Mouse (Mus musculus) telencephalon, adult 2 months (tissue): ENCODE data around the gene Shank1.
A peak's percentile ranks its signal among the peaks of the same experiment; 100 is the strongest.
"Not testable (repeated sequence)": the region's sequence is repeated elsewhere in the genome, so short reads cannot be mapped to it uniquely, and the experiment has no call there.

Experiments used
- DNase-seq: peaks from one replicate; pipeline ENCODE4 v3.0.0-alpha.2; 2011; ENCODE audit warnings: low read depth, low spot score

Gene Shank1

DNA sequence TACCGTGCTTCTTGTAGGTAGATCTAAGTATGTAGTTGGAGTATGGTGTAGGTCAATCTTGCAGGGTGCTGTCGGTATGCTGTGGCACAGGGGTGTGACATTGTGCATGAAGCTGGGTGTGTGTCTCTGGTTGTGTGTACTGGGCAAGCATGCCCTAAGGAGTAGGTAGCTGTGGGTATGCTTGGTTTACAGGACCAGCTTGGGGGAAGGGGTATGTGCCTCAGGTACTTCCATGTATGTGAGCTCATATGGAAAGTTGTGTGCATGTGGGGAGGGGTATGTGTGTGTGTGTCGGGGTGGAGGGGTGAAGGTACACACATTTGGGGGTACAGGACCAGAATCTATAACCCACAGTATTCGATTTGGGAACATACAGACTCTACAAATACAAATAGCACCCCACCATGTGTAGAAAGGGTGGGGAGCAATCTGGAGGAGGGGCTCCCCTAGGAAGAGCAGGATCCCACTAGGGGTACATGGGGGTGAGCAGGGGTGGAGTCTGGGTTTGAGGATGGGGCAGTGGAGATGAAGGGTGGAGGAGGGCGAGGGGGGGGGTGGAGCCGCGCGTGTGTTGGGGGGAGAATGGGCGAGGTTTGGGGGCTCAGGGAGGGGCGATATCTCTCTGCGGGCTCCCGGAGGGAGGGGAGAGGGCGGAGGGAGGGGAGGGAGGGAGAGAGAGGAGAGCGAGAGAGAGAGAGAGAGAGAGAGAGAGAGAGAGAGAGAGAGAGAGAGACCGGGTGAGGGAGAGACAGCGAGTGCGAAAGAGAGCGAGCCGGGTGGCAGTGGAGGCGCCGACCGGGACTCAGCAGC lies at the start of gene Shank1:
Shank1 (plus strand) TSS at position 779 of the 810 bp plus-strand sequence.
- no peak for DNase-seq

DNA sequence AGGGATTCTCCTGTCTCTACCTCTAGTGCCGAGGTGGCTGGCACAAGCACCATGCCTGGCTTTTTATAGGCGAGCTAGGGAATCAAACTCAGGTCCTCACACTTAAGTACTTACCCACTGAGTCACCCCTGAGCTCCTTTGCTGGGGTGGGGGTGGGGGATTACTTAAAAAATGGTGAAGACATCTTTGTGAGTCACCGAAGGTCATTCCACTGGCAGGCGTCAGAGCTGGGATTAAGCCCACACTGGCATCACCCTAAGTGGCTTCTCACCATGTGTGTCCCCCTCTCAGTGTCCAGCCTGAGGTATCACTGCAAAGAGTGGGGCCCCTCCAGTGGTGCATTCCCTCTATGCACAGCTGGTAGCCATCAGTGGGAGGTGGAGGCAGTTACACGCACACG lies 49.6 kb upstream of the Shank1 start:
- no peak for DNase-seq

DNA sequence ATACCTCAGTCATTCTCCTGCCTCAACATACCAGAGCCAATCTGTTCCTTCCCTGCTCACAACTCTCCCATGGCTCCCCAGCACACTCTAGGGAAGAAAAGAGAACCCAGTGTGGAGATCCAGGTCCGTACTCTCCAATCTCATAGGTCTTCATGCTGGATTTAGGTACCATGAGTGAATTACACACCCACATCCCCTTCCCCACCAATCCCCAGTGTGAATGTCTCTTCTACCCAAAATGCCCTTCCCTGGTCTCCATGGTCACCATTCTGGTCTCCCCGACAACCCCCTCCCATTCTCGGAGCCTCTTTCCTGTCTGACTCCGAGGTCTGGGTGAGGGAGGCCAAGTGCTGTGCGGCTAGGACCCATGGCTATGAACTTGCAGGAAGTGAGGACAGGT lies 48.9 kb upstream of the Shank1 start, which contains the start of gene Gm15517:
Gm15517 (plus strand) TSS at position 301 of the 400 bp plus-strand sequence.
- no peak for DNase-seq

DNA sequence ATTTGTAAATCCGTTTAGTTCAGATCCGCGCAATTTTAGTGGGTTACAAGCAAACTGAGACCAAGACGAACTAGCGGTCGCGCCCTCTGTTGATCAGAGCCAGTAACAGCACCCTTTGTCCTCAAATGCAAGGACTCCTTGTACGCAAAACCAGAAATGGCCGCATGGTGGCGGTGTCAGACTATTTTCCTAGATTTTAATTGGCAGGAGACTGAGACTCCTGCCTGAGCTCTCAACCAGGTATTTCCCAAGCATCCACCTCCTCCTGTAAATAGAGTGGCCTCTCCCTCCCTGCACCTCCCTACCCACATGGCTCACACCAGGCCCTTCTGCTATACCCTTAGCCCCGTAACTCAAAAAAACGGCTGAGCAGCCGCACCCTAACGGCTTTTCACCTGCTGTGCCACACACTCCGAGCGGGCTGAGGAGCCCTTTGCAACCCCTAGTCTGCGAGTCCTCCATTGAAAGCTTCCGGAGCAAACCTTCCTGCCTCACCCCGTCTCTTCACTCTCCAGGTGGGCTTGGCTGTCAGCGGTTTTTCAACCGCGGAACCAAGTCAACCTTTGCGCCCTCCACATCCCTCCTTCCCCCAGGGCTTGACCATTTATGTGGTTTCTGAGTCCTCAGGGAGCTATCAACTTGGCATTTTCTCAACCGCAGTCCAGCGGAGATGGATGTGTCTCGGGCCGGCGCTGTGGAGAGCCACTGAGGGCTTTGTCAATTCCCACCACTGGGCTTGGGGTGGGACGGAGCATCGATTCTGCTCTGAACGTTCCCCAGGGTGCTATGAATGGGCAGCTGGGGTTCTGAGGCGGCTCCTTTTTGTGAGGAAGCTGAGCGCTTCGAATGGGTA lies 47.0 kb upstream of the Shank1 start:
- peak; percentile 86 for DNase-seq

DNA sequence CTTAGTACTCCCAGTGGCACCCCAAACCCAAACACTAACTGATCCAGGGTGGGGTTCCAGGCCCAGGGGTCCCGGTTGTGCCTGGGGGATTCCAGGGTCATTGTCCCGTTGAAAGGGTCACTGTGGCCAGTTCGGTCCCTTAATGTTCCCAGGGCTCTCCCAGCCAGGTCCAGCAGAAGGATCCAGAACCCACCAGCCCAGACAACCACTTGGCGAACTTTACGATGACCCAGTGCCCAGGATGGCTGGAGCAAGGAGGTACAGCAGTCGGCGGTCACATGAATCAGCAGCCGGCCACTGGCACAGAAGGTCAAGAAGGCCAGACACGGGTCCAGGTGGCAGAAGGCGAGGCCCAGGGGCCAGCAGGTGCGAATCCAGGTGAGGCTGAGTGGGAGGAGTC lies 41.9 kb upstream of the Shank1 start:
- DNase-seq = no peak

DNA sequence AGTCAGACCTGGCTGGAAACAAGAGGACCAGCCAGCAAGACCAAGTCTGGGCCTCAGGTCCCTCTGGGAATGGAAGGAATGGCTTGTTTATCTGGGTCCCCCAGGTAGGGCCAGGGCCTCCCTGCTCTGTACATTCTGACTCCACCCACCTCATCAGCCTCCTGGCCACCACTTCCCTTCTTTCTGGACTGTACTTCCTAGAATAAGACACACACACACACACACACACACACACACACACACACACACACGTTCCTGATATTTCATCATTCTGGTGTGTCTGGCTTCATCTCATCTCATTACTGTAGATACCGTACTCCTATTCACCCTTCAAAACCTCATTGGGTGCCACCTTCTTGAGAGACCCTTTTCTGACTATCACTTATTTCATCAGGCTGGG lies 40.7 kb upstream of the Shank1 start:
- DNase-seq = no peak

DNA sequence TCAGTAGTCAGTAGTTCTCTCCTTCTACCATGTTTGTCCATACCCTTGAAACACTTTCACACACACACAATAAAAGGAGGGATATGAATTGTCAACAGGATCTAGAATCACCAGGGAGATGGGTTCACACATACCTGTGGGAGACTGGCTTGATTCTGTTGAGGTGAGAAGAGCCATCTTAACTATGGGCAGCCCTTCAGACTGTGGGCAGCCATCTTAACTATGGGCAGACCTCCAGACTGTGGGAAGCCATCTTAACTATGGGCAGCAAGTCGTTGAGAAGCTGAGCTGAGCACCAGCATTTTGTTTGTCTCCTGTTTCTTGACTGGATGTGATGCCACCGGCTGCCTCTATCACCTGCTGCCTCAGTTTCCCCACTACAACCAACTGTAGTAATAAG lies 38.7 kb upstream of the Shank1 start:
- DNase-seq = no peak

DNA sequence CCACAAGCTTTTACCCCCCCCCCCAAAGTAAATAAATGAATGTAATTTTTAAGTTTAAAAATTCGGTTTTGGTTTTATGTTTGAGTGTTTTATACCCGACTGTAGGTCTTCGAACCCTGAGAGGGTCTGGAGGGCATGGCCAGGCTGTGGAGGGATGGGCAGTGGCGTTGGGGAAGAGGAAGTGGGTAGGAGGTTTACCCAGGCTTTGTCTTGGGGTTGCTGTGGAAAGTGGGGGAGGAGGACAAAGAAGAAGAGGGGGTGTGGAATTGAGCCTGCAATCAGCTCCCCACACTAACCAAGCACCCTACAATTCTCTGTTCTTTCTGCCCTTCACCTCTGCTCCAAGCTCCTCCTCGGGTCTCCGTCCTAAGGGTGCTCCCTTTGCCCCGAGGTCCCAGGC lies 37.5 kb upstream of the Shank1 start:
- no peak for DNase-seq

DNA sequence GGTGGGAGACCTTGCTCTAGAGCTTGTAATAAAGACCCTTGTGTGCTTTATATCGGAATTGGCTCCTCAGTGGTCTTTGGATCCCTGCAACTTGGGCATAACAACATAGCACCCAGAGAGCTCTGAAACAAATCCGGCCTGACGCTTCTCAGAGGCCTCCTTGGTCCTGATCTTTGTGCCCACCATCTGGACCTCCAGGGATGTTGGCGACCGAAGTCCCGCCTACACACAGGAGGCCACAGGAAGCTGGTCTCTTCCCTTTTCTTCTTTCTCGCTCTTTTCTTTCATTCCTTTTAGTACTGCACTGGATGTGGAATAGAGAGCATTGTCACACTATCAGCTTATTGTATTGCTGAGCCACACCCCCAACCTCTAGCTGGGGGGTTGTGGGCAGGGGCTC lies 36.6 kb upstream of the Shank1 start:
- DNase-seq = no peak

DNA sequence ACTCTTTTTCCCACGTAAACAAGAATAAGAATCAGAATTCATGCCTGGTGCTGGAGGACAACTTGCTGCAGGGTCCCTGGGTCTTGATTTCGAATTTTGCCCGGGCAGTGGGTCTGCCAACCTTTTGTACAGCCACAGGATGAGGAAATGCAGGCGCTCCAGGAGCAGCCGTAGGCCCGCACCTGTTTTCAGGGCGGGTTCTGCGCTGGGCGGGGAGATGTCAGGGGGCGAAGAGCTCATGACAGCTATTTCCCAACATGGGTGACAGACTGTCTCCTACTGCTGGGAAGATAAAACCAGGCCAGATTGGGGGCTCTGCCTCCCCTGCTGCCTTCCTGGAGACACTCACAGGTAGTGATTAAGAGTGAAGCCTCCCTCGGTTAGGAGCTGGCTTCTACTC lies 36.0 kb upstream of the Shank1 start:
- no peak for DNase-seq

DNA sequence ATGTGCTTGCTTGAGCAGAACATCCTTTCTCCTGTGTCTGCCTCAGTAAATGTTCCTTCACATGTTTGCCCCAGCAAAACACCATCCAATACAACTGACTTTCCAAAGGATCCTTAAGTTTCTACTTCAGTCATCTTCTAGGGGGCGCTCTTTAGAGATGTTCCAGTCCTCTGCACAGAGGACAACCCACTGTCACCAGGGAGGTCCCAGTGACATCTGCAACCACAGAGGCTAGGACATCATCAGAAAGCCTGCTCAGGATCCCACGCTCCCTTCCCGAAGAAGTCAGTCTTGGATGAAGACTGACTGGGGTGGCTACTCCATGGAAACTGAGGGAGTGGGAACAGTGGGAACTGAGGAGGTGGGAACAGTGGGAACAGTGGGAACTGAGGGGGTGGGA lies 34.5 kb upstream of the Shank1 start:
- no peak for DNase-seq

DNA sequence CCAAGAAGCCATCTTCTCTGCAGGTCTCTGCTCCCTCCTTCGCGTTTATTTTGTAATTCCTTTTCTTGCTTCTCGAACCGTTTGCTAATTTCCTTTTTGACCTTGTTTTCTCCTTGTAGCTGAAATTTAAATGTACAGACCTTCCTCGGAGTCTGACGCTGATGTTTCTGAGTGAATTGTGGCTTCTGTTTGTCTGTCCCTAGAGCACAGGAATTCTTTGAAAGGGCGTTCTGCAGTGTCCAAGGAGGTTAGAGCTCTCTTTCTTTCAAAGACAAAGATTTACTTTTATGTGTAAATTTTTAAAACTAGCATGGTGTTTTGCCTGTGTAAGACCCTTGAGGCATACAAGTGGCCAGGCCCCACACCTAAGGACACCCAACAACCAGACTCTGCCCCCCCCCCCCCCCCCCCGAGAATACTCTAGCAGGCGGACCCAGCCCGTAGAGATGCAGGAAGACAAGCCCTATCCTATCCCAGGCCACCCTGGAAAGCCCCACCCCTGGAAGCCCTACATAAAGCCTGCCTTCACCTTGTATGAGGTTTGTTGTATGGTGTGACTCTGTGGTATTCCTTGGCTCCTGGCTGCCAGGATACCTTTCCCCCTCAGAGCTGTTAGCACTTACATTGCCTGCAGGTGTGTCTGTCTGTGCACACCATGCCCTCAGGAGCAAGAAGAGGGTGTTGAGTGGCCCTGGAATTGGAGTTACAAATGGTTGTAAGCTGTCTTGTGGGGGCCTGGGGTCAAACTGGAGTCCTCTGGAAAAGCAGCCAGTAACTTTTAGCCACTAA lies 33.4 kb upstream of the Shank1 start:
- DNase-seq = no peak

DNA sequence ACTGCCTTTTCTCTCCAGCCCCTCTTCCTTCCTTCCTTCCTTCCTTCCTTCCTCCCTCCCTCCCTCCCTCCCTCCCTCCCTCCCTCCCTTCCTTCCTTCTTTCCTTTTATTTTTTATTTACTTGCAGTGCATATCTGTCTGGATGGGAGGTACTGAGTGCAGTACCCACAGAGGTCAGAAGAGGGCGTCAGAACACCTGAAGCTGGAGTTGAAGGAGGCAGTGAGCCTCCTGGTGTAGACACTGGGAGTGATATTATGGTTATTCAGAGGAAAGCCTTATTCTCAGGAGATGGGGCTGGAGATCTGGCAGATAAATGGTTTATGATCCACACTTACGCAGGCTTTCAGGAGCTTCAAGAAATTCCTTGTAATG lies 32.8 kb upstream of the Shank1 start:
- peak; percentile 22 for DNase-seq

DNA sequence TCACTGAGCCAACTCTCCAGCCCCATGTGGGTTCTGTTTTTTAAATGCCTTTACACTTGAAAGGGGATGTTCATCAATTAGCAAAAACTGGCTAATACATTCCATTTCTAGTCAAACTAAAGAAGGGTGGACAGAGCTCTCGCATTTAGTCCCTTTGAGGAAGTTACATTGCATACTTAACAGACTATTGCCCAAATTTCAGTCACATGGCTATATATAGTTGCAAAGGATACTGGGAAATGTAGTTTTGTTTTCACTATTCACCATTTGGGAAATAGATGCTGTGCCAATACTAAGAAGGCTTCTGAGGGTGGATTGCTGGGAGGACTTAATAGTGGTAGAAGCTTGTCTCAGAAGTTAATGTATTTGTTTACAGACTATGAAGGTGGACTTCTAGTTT lies 29.1 kb upstream of the Shank1 start:
- peak; percentile 31 for DNase-seq

DNA sequence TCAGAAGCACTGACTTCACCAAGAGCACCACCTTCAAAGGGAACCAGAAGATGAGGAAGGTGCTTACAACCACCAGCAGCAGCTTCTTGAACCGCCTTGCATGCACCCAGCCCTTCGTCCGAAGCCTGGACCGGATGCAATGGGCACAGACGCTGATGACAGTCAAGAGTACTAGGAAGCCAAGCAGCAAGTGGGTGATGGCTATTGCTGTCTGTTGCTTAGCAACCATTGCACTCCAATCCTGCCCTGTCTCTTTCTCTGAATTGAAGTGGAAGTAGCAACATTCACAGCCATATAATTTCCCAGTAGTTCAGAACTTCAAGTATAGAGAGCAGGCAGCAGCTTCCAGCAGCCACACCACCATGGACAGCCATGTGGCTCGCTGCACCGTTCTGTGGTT lies 28.5 kb upstream of the Shank1 start:
- peak; percentile 33 for DNase-seq

DNA sequence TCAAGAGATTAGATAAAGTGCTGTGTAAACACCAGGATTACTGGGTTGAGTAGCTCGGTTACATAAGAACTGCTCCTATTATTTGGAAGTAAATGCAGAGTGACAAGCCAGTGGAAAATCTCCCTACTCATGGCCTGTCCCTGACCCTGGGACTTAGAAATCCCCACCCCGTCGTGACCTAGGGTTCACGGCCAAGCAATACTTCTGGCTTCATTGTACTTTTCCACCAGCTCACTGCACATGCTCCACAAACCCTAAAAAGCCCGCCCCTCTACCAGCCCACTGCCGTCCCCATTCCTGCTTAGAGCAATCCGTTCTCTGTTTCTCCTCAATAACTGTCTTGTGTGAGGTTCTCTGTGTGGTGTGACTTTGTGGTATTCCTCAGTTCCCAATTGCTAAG lies 22.3 kb upstream of the Shank1 start:
- DNase-seq = no peak

DNA sequence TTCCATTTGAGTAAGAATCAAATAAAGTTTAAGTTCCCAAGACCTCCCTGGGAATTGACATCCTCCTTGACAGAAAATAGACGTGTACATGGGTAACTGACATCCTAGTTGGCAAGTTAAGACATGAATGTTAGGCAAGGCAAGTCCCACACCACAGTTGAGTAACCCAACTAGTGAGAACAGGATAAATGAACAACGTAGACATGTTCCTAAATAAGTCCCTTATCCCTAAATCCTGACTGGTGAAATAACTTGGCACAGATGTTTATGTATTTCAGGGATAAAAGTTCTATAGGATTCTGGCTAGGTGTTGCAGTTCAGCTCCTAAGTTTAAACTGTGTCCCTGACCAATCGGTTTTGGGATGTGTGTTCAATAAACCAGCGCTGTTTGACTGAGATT lies 19.1 kb upstream of the Shank1 start:
- no peak for DNase-seq

DNA sequence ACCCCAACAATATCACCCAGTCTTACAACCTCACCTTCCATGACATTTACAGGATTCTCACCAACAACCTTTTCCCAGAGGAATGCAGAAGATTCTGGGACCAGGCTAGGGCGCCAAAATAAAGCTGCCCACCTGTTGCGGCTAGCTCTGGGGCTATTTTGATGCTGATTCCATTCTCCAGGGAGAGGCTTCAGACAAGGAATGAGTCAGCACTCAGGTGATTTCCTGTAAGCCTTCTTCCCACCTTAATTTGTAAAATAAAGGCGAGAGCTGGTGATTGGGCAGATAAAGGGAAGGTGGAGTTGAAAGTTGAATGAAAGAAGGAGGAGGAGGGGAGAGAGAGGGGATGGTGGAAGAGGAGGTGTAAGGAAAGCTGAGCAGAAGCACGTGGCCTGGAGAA lies 18.6 kb upstream of the Shank1 start:
- DNase-seq = no peak

DNA sequence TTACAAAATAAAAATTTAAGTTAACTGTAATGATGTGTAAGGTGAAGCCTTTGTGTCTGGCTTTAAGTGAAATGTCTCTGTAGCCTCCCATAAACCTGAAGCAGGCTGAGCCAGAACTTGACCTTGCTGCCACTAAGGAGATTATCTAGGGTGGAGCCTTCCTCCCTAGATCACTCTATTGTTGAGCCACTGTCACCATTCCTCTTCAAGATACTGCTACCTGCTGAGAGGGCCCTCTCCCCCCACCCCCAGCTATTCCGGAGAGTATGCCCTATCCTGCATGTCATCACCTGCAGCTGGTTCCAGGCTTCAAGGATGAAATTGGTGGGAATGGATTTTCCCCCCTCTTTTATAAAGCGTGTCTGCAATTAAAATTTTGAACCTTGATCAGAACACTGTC lies 12.6 kb upstream of the Shank1 start:
- DNase-seq = not testable (repeated sequence)

DNA sequence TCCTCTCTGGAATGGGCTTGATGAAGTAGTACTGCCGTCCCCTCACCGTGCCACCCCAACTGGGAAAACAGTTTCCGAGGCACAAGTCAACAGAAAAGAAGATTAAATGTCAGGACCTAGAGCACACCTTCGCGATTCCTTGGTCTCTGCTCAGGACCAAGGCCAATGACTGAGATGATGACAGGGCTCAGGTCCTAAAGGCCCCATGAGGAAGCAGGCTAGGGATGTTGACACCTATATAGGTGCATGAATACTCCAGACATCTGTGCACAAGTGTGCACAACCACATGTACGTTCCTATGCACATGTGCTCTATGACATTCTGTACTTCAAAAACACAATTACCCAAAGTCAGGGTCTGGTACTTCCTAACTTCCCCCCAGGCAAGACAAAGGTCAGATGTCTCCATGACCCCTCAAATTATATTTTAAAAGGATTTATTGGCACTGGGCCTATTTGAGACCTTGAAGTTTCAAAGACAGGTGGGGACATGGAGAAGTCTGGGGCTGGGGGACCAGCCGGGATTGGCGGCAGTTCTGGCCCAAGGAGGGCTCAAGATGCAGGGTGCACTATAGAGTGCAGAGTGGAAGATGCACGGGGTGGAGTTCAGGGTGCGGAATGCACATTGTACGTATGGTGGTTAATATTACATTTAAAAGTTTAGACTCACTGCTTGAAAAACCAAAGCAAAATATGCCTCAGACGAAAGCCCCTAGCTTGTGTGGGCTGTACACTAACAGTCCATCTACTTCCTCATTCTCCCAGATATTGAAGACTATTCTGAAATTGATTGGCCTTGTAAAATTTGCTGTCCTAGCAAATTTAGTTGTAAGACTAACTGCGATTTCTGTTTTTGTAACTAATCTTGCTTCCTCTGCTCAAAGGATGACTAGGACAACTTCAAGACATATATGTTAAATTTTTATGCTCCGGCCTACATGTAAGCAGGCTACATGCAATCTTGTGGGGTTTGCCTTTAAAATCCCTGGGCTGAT lies 6.4 kb upstream of the Shank1 start:
- DNase-seq = no peak

DNA sequence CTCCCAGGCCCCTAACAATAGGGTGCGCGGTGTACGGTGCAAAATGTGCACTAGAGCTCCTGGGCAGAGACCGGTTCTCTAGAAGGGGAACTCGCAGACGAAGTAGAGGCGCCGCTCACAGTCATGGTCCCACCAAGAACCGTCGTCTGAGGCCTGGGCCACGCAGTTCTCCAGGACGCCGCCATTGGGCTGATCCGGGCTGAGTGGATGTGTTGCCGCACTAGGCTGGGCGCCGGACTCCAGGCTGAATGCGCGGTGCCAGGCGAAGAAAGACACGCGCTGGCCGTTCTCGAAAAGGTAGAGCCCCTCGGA lies 5.6 kb upstream of the Shank1 start:
- no peak for DNase-seq
